Mouse (Mus musculus): ENCODE measurements around the gene Sirt7. TPM values are rescaled to one million over a fixed set of nuclear protein-coding genes. Genes with fewer than 3 reads are reported as not detected.

The Sirt7 gene
- total and polyA plus RNA-seq, 3 experiments, result 74.4 to 91.3 (median 75.2) TPM

DNA sequence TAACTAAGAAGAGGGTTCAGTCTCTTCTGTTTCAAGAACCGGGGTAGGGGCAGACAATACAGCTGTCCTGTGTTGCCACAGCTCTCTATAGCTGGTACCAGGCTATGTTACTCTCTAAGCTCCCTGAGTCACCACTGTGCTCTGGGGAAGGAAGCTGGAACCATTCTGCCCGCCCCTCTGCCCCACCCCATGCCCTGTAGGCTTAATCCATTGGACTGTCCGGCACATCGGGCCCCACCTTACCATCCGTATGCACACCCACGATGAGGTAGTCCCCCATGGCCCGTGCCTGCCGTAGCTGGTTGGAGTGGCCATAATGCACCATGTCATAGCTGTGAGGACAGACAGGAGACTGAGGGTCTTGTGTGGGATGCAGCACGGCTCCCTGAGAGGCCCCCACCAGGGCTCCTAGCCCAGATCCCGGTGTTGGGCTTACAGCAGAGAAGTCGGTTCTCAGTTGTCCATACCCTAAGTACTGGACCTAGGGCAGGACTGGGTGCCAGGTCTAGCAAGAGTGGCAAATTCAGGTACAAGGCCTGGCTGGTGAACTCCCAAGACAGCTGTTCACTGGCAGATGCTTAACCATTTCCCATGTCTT is 9.3 kb downstream of the Sirt7 start:
- Histone ChIP-seq H3K4me1 (ENCODE audit: control insufficient read depth in 1 of 2, insufficient read depth in 2 of 2) (peaks cover 8 to 36% of the 10 kb centered on the region in 2 experiments), H3K27me3 (replicated peaks) (no peaks in the 10 kb centered on the region), H3K4me3 (replicated peaks in 1 of 3; ENCODE audit: low read depth in 2 of 3, low read length in 2 of 3, poor library complexity in 1 of 3) (no peak overlapping the region), H3K79me2 (replicated peaks; ENCODE audit: control insufficient read depth, extremely low read depth, insufficient read depth, poor library complexity, severe bottlenecking) (peaks cover 22% of the 10 kb centered on the region), H3K4me2 (ENCODE audit: insufficient read depth, low read depth, poor library complexity, severe bottlenecking) (no peak overlapping the region), H3K9me3 (replicated peaks; ENCODE audit: low read length) (no peaks in the 10 kb centered on the region), H3K27ac (ENCODE audit: insufficient read depth, low read depth) (no peak overlapping the region), H3K36me3 (replicated peaks in 1 of 2; ENCODE audit: control insufficient read depth in 1 of 2, insufficient read depth in 1 of 2, low read length in 1 of 2) (peaks cover 65 to 80% of the 10 kb centered on the region in 2 experiments), H3K9ac (ENCODE audit: insufficient read depth, low read depth) (no peak overlapping the region)
- dilution Hi-C loops (cut with MboI; ENCODE audit: extremely low pct_ligation_motif_present, extremely low pct_unique_long_range_greater_than_20kb, low sequenced_read_pairs), result no loop called here
- TF ChIP-seq MEF2A (IDR thresholded peaks at IDR 0.05; ENCODE audit: borderline replicate concordance, low read depth, low read length), result no peak
- TF ChIP-seq MXI1 (IDR thresholded peaks at IDR 0.05; ENCODE audit: low read depth, low read length), result no peak
- no peak for TF ChIP-seq UBTF (IDR thresholded peaks at IDR 0.05; ENCODE audit: low read depth, low read length)
- TF ChIP-seq USF1 (IDR thresholded peaks at IDR 0.05; ENCODE audit: low read depth, low read length), result no peak
- TF ChIP-seq RAD21 (IDR thresholded peaks at IDR 0.05; ENCODE audit: low read depth, low read length), result no peak
- TF ChIP-seq MAFK (IDR thresholded peaks at IDR 0.05; ENCODE audit: insufficient replicate concordance, low read length), result no peak
- no peak for TF ChIP-seq NELFE (IDR thresholded peaks at IDR 0.05; ENCODE audit: low read depth, low read length)
- no peak for TF ChIP-seq MAX (IDR thresholded peaks at IDR 0.05; ENCODE audit: low read length)
- TF ChIP-seq RCOR1 (conservative IDR thresholded peaks at IDR 0.05; ENCODE audit: low read depth, low read length), result no peak
- no peak for TF ChIP-seq EP300 (IDR thresholded peaks at IDR 0.05; ENCODE audit: low read length)
- no peak for TF ChIP-seq SMC3 (IDR thresholded peaks at IDR 0.05; ENCODE audit: low read depth, low read length)
- TF ChIP-seq POLR2A (IDR thresholded peaks at IDR 0.05; ENCODE audit: low read depth, low read length), result no peak
- TF ChIP-seq IRF4 (IDR thresholded peaks at IDR 0.05; ENCODE audit: low read depth, low read length), result no peak
- no peak for TF ChIP-seq NRF1 (IDR thresholded peaks at IDR 0.05; ENCODE audit: low read depth, low read length)
- TF ChIP-seq TCF12 (IDR thresholded peaks at IDR 0.05; ENCODE audit: low read depth, low read length), result no peak
- TF ChIP-seq CTCF (conservative IDR thresholded peaks at IDR 0.05 in 1 of 2, IDR thresholded peaks at IDR 0.05 in 1 of 2; ENCODE audit: low read depth in 2 of 2, low read length in 2 of 2), result no peak
- no peak for TF ChIP-seq KAT2A (IDR thresholded peaks at IDR 0.05; ENCODE audit: insufficient replicate concordance, low read length)
- TF ChIP-seq JUN (IDR thresholded peaks at IDR 0.05; ENCODE audit: insufficient read depth, low read depth, low read length), result no peak
- TF ChIP-seq CHD1 (IDR thresholded peaks at IDR 0.05; ENCODE audit: low read depth, low read length), result no peak
- no peak for TF ChIP-seq ETS1 (conservative IDR thresholded peaks at IDR 0.05; ENCODE audit: low read depth, low read length)
- no peak for DNase-seq (ENCODE audit: extremely low read depth)
- in situ Hi-C loops (cut with MboI; ENCODE audit: low pct_ligation_motif_present, low pct_unique_long_range_greater_than_20kb, low sequenced_read_pairs), result no loop called here

DNA sequence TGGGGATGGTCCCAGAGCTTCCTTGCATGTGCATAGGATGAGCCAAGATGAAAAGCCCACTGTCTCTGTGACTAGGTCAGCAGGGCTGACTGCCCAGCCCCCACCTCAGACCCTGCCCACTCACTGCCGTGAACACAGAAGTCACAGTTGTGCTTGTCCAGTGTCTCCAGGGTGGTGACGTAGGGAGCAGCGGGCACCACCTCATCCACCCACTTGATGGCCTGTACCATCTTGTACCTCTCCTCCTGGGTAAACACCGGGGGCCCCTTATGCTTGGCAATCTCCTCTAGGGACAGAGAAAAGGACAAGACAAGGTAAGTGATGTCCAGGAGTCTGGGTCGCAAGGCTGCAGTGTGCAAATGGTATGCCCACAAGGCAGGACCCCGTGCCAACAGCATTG is 9.9 kb downstream of the Sirt7 start:
- no peaks in the 10 kb centered on the region for H3K27me3 ChIP-seq (replicated peaks)
- H3K4me2 ChIP-seq (ENCODE audit: insufficient read depth, low read depth, poor library complexity, severe bottlenecking), result no peak overlapping the region
- peaks cover 22% of the 10 kb centered on the region for H3K79me2 ChIP-seq (replicated peaks; ENCODE audit: control insufficient read depth, extremely low read depth, insufficient read depth, poor library complexity, severe bottlenecking)
- no peak overlapping the region for H3K9ac ChIP-seq (ENCODE audit: insufficient read depth, low read depth)
- no peaks in the 10 kb centered on the region for H3K9me3 ChIP-seq (replicated peaks; ENCODE audit: low read length)
- no peak overlapping the region for H3K4me3 ChIP-seq (replicated peaks in 1 of 3; ENCODE audit: low read depth in 2 of 3, low read length in 2 of 3, poor library complexity in 1 of 3)
- H3K27ac ChIP-seq (ENCODE audit: insufficient read depth, low read depth), result no peak overlapping the region
- dilution Hi-C loops (cut with MboI; ENCODE audit: extremely low pct_ligation_motif_present, extremely low pct_unique_long_range_greater_than_20kb, low sequenced_read_pairs) (no loop called here), in situ Hi-C loops (cut with MboI; ENCODE audit: low pct_ligation_motif_present, low pct_unique_long_range_greater_than_20kb, low sequenced_read_pairs) (no loop called here)
- peaks cover 8 to 36% of the 10 kb centered on the region in 2 experiments for H3K4me1 ChIP-seq (ENCODE audit: control insufficient read depth in 1 of 2, insufficient read depth in 2 of 2)
- DNase-seq (ENCODE audit: extremely low read depth), result no peak
- H3K36me3 ChIP-seq (replicated peaks in 1 of 2; ENCODE audit: control insufficient read depth in 1 of 2, insufficient read depth in 1 of 2, low read length in 1 of 2), result peaks cover 65 to 80% of the 10 kb centered on the region in 2 experiments
- no peak for TF ChIP-seq BHLHE40 (IDR thresholded peaks at IDR 0.05; ENCODE audit: low read depth, low read length)
- TF ChIP-seq ETS1 (conservative IDR thresholded peaks at IDR 0.05; ENCODE audit: low read depth, low read length), result no peak
- TF ChIP-seq ZNF384 (IDR thresholded peaks at IDR 0.05; ENCODE audit: low read depth, low read length), result no peak
- TF ChIP-seq PAX5 (IDR thresholded peaks at IDR 0.05; ENCODE audit: low read length), result no peak
- TF ChIP-seq ZMIZ1 (IDR thresholded peaks at IDR 0.05; ENCODE audit: low read depth, low read length), result no peak
- no peak for TF ChIP-seq NELFE (IDR thresholded peaks at IDR 0.05; ENCODE audit: low read depth, low read length)
- TF ChIP-seq MEF2A (IDR thresholded peaks at IDR 0.05; ENCODE audit: borderline replicate concordance, low read depth, low read length), result no peak

All from CH12.LX (cell line).